In genomic region chr16:22500561-22500960, GRCm38 (mm10) we compare ENCODE assay signal across 18 mouse cellular contexts.
DNase-seq lines count a peak whose midpoint lies in the region; ATAC-seq and TF ChIP-seq lines count a peak whose summit lies in the region.
"Had no signal": no experiment of that assay in that cellular context is flagged by ENCODE, and none has a peak within 500 bp of the region (broad histone marks: within the 10 kb centered on the region; RNA-seq: fewer than 3 reads in every experiment).

No protein-coding gene starts in this region.

- no peak overlapping the region for H3K4me3 ChIP-seq in kidney, adult 2 months (ENCODE audit: insufficient read depth, low read depth, low read length)
- no peak overlapping the region for H3K4me3 ChIP-seq in midbrain, embryonic 11.5 days (ENCODE audit: low read depth, low read length)
- H3K4me3 ChIP-seq in midbrain, embryonic 14.5 days (replicated peaks; ENCODE audit: low read depth, low read length) = no peak overlapping the region

- no peaks in the 10 kb centered on the region for H3K4me1 ChIP-seq in kidney, adult 2 months (ENCODE audit: control insufficient read depth, insufficient read depth, low read length)
- H3K4me1 ChIP-seq in midbrain, embryonic 11.5 days (ENCODE audit: control insufficient read depth, insufficient read depth, low read length) = no peaks in the 10 kb centered on the region
- no peaks in the 10 kb centered on the region for H3K4me1 ChIP-seq in midbrain, embryonic 14.5 days (ENCODE audit: control insufficient read depth, insufficient read depth, low read length)

- 85% methylated on average over 5 of the region's 5 CpGs for WGBS in kidney, adult 2 months
- 79% methylated on average over 5 of the region's 5 CpGs for WGBS in midbrain, embryonic 11.5 days
- WGBS in midbrain, embryonic 14.5 days = 88% methylated on average over 5 of the region's 5 CpGs

- ATAC-seq in midbrain, embryonic 11.5 days (ENCODE audit: low FRiP score) = no peak
- ATAC-seq in midbrain, embryonic 14.5 days (ENCODE audit: low FRiP score, low TSS enrichment) = no peak
- ATAC-seq: activated CD4-positive, CD25-positive, alpha-beta regulatory T cell, adult 4 months; CD4-positive, CD25-positive, alpha-beta regulatory T cell, adult 4 months; Patski had no signal

- no peaks in the 10 kb centered on the region for H3K36me3 ChIP-seq in kidney, adult 2 months (ENCODE audit: control insufficient read depth, insufficient read depth, low read length)
- H3K36me3 ChIP-seq in midbrain, embryonic 11.5 days (ENCODE audit: control insufficient read depth, insufficient read depth, low read length) = no peaks in the 10 kb centered on the region
- H3K36me3 ChIP-seq in midbrain, embryonic 14.5 days (ENCODE audit: control insufficient read depth, insufficient read depth, low read length) = no peaks in the 10 kb centered on the region
- H3K36me3 ChIP-seq: G1E had no signal

- TF ChIP-seq CTCF in kidney, adult 2 months (conservative IDR thresholded peaks at IDR 0.05; ENCODE audit: insufficient read depth, insufficient read length, low read depth, low read length) = no peak

- intact Hi-C loops in heart, postnatal 10 days (cut with DNase I) = no loop called here

- H3K4me2 ChIP-seq in midbrain, embryonic 11.5 days = no peak overlapping the region
- H3K4me2 ChIP-seq in midbrain, embryonic 14.5 days (ENCODE audit: low read length) = no peak overlapping the region

- peak; percentile 77 for DNase-seq in heart, adult 11 months
- DNase-seq in heart, postnatal 10 days = no peak
- peak; percentile 13 for DNase-seq in kidney, adult 2 months
- DNase-seq in kidney, adult 8-10 months = no peak
- DNase-seq in midbrain, embryonic 11.5 days (ENCODE audit: low spot score, missing footprints) = peak; percentile 77
- no peak for DNase-seq in midbrain, embryonic 14.5 days
- peak; percentile 49 for DNase-seq in brain, adult 2 months (ENCODE audit: low read depth, low spot score)
- no peak for DNase-seq in adrenal gland, postnatal 4 days (ENCODE audit: low spot score in 2 of 2)
- DNase-seq: B cell, adult 2 months; cerebellum, adult 11 months; cerebellum, adult 11-12 months; cerebellum, adult 18-20 months; cerebellum, adult 2 months had no signal

- H3K27ac ChIP-seq in kidney, adult 2 months (ENCODE audit: insufficient read depth, low read depth, low read length) = no peak overlapping the region
- no peak overlapping the region for H3K27ac ChIP-seq in midbrain, embryonic 11.5 days (ENCODE audit: low read depth, low read length)
- no peak overlapping the region for H3K27ac ChIP-seq in midbrain, embryonic 14.5 days (replicated peaks; ENCODE audit: low read depth, low read length)

- no peak for TF ChIP-seq POLR2A in kidney, adult 2 months (IDR thresholded peaks at IDR 0.05; ENCODE audit: low read depth, low read length)

- no peaks in the 10 kb centered on the region for H3K9me3 ChIP-seq in midbrain, embryonic 11.5 days (ENCODE audit: control insufficient read depth, low read length)
- H3K9me3 ChIP-seq in midbrain, embryonic 14.5 days (ENCODE audit: control insufficient read depth, low read length) = no peaks in the 10 kb centered on the region
- H3K9me3 ChIP-seq: G1E had no signal

- no peak overlapping the region for H3K9ac ChIP-seq in midbrain, embryonic 11.5 days (ENCODE audit: low read length)
- H3K9ac ChIP-seq in midbrain, embryonic 14.5 days (replicated peaks; ENCODE audit: low read length) = no peak overlapping the region

- H3K27me3 ChIP-seq in kidney, adult 2 months (replicated peaks; ENCODE audit: control insufficient read depth, insufficient read depth, low read length) = no peaks in the 10 kb centered on the region
- no peaks in the 10 kb centered on the region for H3K27me3 ChIP-seq in midbrain, embryonic 11.5 days (ENCODE audit: control insufficient read depth, insufficient read depth, low read length)
- H3K27me3 ChIP-seq in midbrain, embryonic 14.5 days (ENCODE audit: control insufficient read depth, insufficient read depth, low read length) = no peaks in the 10 kb centered on the region
- H3K27me3 ChIP-seq: CH12.LX had no signal

Comparison
In these comparisons a context has a peak if more than half of its experiments do, and no peak if none do; other contexts are left out.
1. DNase-seq: peak in heart, adult 11 months (single experiment), kidney, adult 2 months (single experiment), midbrain, embryonic 11.5 days (single experiment) and brain, adult 2 months (single experiment); none in heart, postnatal 10 days (0 of 2), kidney, adult 8-10 months (0 of 2), midbrain, embryonic 14.5 days (single experiment) and adrenal gland, postnatal 4 days (0 of 2).